Mouse (Mus musculus) kidney, adult 9 months (tissue): ENCODE data around the gene Larp6.
A peak's percentile ranks its signal among the peaks of the same experiment; 100 is the strongest.

ENCODE experiments used
- DNase-seq: peaks from one replicate; pipeline ENCODE4 v3.0.0; 2022

Larp6 gene

GRCm38 (mm10) chr9:60715828-60716227 lies 3.0 kb downstream of the Larp6 start:
- DNase-seq = peak; percentile 27

GRCm38 (mm10) chr9:60718284-60718683 lies 5.5 kb downstream of the Larp6 start:
- DNase-seq = peak; percentile 68

GRCm38 (mm10) chr9:60719687-60720086 lies 6.9 kb downstream of the Larp6 start:
- DNase-seq = no peak

- peak; percentile 36 for DNase-seq
Measured at GRCm38 (mm10) chr9:60724968-60725367, 12.2 kb downstream of the Larp6 start.

GRCm38 (mm10) chr9:60734321-60734720 lies 21.5 kb downstream of the Larp6 start:
- no peak for DNase-seq

GRCm38 (mm10) chr9:60739126-60739525 lies 26.3 kb downstream of the Larp6 start:
- no peak for DNase-seq

GRCm38 (mm10) chr9:60741436-60741835 lies 28.6 kb downstream of the Larp6 start:
- DNase-seq = no peak

GRCm38 (mm10) chr9:60742516-60742915 lies 29.7 kb downstream of the Larp6 start:
- DNase-seq = no peak

- DNase-seq = peak; percentile 43
Measured at GRCm38 (mm10) chr9:60743180-60743900, 30.6 kb downstream of the Larp6 start.

GRCm38 (mm10) chr9:60744171-60744969 lies 31.6 kb downstream of the Larp6 start:
- DNase-seq = peak; percentile 55

- DNase-seq = no peak
Measured at GRCm38 (mm10) chr9:60744971-60745370, 32.2 kb downstream of the Larp6 start.

- DNase-seq = no peak
Measured at GRCm38 (mm10) chr9:60746561-60746960, 33.8 kb downstream of the Larp6 start.

GRCm38 (mm10) chr9:60747672-60748071 lies 34.9 kb downstream of the Larp6 start:
- DNase-seq = no peak

GRCm38 (mm10) chr9:60748191-60748590 lies 35.4 kb downstream of the Larp6 start:
- no peak for DNase-seq

GRCm38 (mm10) chr9:60749105-60749504 lies 36.3 kb downstream of the Larp6 start:
- DNase-seq = no peak

- DNase-seq = no peak
Measured at GRCm38 (mm10) chr9:60751098-60751497, 38.3 kb downstream of the Larp6 start.

- no peak for DNase-seq
Measured at GRCm38 (mm10) chr9:60751971-60752370, 39.2 kb downstream of the Larp6 start.

GRCm38 (mm10) chr9:60752636-60753035 lies 39.8 kb downstream of the Larp6 start:
- no peak for DNase-seq

- DNase-seq = peak; percentile 78
Measured at GRCm38 (mm10) chr9:60756258-60756657, 43.5 kb downstream of the Larp6 start.

GRCm38 (mm10) chr9:60756866-60757740 lies 44.3 kb downstream of the Larp6 start:
- no peak for DNase-seq

- DNase-seq = peak; percentile 20
Measured at GRCm38 (mm10) chr9:60757817-60758216, 45.0 kb downstream of the Larp6 start.

- DNase-seq = no peak
Measured at GRCm38 (mm10) chr9:60759436-60760007, 46.7 kb downstream of the Larp6 start.

- DNase-seq = no peak
Measured at GRCm38 (mm10) chr9:60765181-60765580, 52.4 kb downstream of the Larp6 start.
